Mouse (Mus musculus): ENCODE data around the gene Dnajc11.
A peak's percentile ranks its signal among the peaks of the same experiment; 100 is the strongest.

The Dnajc11 gene

GRCm38 (mm10) chr4:151933505-151934214, at the start of gene Dnajc11:
TSS of gene Dnajc11 (plus strand) at chr4:151933691.
- DNase-seq (ENCODE audit: low read depth) = peak; percentile 90

DNA sequence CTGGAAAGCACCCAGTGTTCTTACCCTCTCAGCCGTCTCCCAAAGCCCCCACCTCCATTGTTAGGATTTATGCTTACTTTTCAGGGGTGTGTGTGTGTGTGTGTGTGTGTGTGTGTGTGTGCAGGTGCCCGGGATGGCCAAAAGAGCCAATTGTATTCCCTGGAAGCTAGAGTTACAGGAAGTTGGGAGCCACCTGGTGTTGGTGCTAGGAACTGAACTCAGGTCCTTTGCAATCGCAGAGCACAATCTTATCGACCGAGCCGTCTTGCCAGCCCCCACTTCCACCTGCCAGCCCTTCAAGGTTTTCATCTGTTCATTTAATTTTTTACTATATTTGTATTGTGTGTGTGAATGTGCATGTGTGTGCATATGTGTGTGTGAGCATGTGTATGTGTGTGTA, 40.2 kb upstream of the Dnajc11 start:
- no peak for DNase-seq (ENCODE audit: low read depth)

GRCm38 (mm10) chr4:151894926-151895325, 38.6 kb upstream of the Dnajc11 start:
- DNase-seq (ENCODE audit: low read depth) = no peak

DNA sequence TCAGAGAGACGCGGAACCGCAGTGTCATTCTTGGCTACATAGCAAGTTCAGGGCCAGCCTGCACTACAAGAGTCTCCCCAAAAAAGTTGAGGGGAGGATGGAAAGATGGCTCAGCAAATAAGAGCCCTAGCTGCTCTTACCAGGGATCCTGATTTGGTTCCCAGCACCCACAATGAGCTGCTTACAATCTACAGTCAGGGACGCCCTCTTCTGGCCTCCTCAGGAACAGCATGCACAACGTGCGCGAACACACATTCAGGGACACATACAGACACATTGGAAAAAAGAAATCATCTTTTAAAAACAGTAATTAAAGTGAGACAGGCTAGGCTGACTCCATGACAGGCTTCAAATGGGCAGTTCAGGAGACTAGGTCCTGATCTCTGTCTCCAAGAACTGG, 37.9 kb upstream of the Dnajc11 start:
- no peak for DNase-seq (ENCODE audit: low read depth)

DNA sequence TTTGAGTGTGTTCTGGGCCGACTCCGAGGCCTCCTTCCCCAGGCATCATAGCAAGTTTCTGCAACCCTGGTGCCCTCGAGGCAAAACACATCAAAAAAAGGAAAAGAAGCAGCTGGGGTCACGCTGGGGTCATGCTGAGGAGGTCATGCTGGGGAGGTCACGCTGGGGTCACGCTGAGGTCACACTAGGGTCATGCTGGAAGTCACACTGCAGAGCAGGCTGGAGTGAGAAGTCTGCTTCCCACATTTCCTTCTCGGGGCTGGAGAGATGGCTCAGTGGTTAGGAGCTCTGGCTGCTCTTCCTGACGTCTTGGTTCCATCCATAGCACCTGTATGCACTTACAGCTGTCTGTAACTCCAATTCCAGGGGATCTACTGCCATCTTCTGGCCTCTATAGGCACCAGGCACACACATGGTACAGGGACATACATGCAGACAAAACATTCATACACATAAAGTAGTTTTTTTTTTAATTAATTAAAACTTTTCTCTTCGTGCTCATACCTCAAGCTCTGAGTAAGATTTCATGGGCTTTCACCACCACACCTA, 36.3 kb upstream of the Dnajc11 start:
- peak; percentile 33 for DNase-seq (ENCODE audit: low read depth)

DNA sequence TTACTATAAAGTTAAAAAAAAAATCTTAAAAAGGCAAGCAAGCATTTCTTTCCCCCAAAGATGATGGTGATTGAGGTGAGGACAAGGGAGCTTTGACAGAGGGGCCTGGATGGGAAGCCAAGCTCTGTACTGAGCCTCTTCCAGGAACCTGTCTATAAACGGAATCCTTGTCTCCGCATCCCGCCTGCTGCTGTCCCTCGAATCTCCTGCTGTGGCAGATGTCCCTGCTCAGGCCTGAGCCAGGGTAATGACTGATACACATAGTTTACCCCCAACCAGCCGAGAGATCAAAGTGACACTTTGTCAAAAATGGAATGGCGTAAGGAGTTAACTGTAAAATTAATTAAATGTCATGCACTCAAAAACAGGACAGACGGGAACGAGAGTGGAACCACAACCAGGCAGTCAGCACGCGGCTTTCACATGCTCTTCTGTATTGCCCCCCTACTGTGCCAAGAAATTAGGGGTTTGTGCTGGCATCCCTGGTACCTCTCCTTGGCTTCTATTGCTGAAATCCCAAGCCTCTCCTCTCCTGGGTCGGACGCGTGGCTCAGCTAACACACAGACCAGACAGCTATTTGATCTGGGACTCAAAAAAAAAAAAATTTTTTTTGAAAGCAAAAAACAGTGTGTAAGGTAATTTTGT, 34.8 kb upstream of the Dnajc11 start:
- DNase-seq (ENCODE audit: low read depth) = no peak

DNA sequence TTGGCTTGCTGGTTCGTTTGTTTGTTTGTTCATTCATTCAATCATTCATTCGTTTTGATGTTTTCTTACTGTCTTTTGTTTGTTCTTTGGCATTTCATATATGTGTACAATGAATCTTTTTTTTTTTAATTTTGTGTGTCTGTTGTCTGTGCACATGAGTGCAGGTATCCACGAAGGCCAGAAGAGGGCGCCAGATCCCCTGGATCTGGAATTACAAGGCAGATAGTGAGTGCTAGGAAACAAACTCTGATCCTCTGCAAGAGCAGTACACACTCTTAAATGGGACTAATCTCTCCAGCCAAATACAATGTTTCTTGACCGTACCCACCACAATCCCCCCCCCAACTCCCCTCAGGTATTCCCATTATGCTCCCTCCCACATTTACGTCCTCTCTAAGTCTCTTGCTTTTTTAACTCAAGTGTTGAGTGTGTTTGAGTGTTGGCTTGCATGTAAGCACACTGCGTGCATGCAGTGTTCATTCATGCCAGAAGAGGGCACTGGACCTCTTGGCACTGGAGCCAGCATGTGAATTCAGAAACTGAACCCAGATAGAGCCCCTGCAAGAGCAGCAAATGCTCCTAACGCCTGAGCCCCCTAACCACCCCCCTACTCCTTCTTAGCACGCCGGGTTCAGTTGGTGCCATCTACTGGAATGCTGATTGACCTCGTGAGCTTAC, 33.6 kb upstream of the Dnajc11 start:
- DNase-seq (ENCODE audit: low read depth) = peak; percentile 43

- DNase-seq (ENCODE audit: low read depth) = no peak
Measured at GRCm38 (mm10) chr4:151900735-151901134, 32.8 kb upstream of the Dnajc11 start.

GRCm38 (mm10) chr4:151901422-151901821, 32.1 kb upstream of the Dnajc11 start:
- DNase-seq (ENCODE audit: low read depth) = peak; percentile 51

DNA sequence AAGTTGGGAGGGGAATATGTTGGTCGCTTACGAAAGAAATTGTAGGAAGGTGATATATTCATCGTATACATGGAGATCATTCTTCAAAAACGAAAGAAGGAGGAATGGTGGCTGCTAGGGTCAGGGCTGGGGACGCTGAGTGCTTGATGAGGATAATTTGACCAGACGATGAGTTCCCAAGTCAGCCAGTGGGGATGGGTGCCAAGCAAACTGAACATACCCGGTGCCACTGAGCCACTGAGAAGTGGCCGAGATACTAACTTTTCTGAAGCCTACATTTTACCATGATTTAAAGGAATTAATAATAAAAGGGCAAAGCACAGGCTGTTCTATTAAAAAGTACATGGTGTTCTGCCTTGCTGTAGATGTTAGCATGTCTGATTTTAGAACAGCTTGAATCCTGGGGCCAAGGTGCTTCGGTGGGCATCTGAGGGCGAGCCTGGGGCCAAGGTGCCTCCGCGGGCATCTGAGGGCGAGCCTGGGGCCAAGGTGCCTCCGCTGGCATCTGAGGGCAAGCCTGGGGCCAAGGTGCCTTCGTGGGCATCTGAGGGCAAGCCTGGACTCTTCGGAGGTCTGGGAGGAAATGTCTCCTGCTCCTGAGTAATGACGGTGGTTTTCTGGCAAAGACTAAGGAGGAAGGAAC, 31.3 kb upstream of the Dnajc11 start:
- no peak for DNase-seq (ENCODE audit: low read depth)

GRCm38 (mm10) chr4:151902689-151903241, 30.7 kb upstream of the Dnajc11 start:
- no peak for DNase-seq (ENCODE audit: low read depth)

DNA sequence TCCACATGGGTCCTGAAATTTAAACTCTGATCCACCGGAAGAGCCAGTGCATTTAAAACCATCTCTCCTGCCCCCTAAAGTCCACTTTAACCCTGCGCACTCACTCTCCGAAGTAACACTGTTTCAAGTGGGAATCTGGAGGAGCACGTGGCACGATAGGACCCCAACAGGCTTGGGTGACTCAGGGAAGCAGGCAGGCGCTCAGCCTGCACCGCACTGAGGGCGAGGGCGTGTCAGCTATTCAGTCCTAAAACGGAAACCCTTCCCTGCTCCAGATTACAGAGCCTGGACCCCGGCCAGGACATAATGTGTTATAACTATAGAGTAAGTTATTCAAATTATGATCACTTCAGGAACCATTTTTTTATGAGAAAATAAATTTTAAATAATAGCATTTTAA, 29.4 kb upstream of the Dnajc11 start:
- no peak for DNase-seq (ENCODE audit: low read depth)

- DNase-seq (ENCODE audit: low read depth) = no peak
Measured at GRCm38 (mm10) chr4:151905621-151906020, 27.9 kb upstream of the Dnajc11 start.

- no peak for DNase-seq (ENCODE audit: low read depth)
Measured at GRCm38 (mm10) chr4:151907577-151908343, 25.7 kb upstream of the Dnajc11 start.

DNA sequence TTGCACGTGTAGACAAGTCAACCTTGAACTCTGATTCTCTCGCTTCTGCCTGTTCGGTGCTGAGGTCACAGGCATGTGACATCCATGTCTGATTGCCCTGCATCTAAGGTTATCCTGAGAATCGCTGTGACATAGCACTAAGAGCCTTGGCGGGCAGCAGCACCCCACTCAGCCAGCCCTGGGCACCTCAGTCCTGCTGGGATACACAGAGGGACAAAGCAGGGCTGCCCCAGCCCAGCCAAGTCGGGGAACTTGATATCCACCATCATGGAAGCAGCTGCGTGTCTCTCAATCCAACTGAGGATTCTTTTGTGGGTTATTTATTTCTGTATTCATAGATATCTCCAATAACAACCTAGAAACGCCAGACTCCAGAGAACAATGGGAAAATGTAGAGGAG, 24.7 kb upstream of the Dnajc11 start:
- DNase-seq (ENCODE audit: low read depth) = no peak

- no peak for DNase-seq (ENCODE audit: low read depth)
Measured at GRCm38 (mm10) chr4:151916271-151916670, 17.2 kb upstream of the Dnajc11 start.

DNA sequence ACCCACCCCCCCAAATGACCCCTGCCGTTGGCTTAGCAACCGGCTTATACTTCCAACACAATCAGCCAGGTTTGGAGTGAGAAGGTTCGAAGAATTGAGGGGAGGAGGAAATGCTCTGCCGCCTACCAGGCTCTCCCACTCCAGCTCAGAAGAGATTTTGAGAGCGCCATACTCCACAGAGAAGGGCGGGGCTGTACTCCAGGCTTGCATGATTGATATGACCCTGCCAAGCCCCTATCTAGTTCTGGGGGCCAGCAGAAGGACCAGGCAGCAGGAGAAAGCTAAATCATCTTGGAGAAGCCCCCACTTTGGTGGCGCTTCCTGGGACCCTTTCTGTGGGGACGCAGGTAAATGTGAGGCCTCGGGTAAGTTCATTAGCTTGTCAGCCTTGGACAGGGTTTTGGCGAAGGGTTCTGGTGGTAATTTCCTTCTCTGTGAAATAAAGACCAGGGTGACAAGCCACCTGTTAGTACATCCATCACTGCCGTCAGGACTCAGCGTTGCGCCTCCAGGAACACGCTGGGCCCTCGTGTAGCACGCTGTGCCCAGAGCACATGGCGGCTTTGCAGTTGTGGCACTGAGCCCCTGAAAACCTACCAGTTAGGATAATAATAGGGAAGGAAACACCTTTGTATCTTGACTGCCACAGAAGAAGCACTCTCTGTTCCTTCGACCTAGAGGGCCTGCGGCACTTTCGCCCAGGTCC, 14.2 kb upstream of the Dnajc11 start:
- DNase-seq (ENCODE audit: low read depth) = no peak

- peak; percentile 56 for DNase-seq (ENCODE audit: low read depth)
Measured at GRCm38 (mm10) chr4:151919900-151920643, 13.4 kb upstream of the Dnajc11 start.

DNA sequence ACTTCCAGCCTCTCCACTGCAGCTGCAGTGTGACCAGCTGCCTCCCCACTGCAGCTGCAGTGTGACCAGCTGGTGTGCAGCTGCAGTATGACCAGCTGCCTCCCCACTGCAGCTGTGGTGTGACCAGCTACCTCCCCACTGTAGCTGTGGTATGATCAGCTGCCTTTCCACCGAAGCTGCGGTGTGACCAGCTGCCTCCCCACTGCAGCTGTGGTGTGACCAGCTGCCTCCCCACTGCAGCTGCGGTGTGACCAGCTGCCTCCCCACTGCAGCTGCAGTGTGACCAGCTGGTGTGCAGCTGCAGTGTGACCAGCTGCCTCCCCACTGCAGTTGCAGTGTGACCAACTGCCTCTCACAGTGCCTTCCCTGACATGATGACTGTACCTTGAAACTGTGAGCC, 11.4 kb upstream of the Dnajc11 start:
- no peak for DNase-seq (ENCODE audit: low read depth)
